Mouse (Mus musculus) brain, adult 2 months (tissue): ENCODE measurements around the gene Galnt14.

Source experiments
- DNase-seq: peaks from one replicate; pipeline ENCODE4 v3.0.0; 2011; ENCODE audit warnings: low read depth, low spot score

Gene Galnt14

GRCm38 (mm10) chr17:73572440-73572839 is 137.8 kb downstream of the Galnt14 start:
- peak; percentile 76 for DNase-seq

GRCm38 (mm10) chr17:73571961-73572360 is 138.3 kb downstream of the Galnt14 start:
- DNase-seq, result peak; percentile 76

GRCm38 (mm10) chr17:73568204-73568603 is 142.0 kb downstream of the Galnt14 start:
- peak; percentile 20 for DNase-seq

DNA sequence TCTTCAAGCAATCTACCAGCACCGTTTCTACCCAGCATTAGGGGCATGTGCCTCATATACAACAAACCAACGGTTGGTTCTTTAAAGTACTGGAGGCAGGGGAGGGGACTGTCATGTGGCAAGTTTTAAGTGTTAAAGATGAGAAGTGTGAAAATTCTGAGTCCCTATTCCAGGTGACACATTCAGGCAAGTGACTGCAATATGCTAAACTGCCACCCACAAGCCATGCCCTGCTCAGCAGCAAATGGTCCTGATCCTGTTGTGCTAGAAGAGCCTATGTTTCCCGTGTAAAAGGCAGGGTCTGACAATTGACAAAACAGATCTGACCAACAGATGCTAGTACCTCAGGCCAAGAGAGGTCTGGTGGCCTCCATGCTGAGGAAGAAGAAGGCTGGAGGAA is 149.1 kb downstream of the Galnt14 start:
- DNase-seq, result peak; percentile 61

GRCm38 (mm10) chr17:73560208-73560784 is 150.0 kb downstream of the Galnt14 start:
- DNase-seq, result peak; percentile 85

- peak; percentile 61 for DNase-seq
These were observed 150.8 kb downstream of the Galnt14 start for GRCm38 (mm10) chr17:73559498-73559897.

DNA sequence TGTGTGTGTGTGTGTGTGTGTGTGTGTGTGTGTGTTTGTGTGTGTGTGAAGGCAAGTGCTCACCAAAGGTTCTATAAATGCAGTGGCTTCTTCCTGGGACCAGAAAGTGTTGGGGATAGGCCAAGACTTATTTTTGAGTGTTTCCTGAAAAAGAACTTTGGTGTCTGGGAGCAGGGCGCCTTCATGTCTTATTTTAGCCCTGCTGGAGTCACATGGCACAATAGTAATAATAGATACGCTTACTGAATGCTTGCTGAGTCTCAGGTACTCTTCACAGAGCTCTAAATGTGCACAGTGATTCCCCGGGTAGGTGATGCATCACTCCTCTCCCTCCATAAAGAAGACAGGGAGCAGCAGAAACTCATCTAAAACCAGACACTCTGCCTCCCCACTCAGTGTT is 153.2 kb downstream of the Galnt14 start:
- peak; percentile 76 for DNase-seq

DNA sequence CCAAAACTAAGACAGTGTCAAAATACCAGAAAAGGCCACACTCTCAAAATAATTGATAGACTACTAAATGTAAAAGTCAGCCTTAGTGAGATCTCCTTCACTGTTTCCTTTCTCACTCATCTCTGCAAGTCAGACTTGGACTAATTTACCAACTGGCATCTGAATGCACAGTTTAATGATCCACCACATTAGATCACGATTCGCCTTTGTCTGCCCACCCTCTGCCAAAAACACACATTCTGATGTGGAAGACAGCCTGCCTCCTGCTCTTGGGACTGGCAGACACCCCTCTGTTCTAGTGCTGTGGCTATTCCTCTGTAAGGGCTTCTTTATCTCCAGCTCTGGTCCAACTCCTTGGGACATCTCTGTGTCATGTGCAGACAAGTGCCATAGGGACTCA is 153.8 kb downstream of the Galnt14 start:
- DNase-seq, result peak; percentile 28

DNA sequence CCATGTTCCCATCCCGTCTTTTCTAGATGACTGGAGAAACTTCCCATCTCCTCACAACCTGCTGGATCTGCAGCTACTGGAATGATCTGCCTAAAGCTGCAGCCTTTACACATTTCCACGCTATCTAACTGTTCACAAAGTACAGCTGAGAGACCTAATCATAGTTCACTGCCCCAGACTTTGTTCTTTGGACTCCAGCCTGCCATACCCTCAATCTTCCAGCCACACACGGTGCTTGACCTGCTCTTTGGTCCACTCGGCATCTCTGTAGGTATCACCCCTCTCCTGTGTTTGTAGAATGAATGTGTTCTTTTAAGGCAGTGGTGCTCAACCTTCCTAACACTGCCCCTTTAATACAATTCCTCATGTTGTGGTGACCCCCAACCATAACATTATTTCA is 155.6 kb downstream of the Galnt14 start:
- no peak for DNase-seq

- DNase-seq, result no peak
These were observed 161.3 kb downstream of the Galnt14 start for GRCm38 (mm10) chr17:73548783-73549566.

DNA sequence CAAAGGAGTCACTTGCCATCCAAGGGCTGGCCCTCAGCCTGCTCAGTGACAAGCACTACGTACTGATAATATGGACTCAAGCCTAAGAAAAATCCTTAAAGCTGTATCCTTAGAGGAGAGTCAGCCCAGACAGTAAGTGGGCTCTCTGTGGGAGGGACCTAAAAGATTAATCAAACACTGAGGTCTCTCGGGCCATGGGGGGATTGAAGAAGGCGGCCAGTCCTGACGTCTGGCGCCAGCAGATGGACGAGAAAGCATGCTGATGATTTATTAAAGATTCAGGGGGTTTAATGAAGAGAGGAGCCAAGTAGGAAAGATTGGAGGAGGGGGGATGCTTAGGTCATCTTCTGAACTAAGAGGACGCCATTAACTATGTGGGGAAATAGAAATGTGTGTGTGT is 162.1 kb downstream of the Galnt14 start:
- no peak for DNase-seq

DNA sequence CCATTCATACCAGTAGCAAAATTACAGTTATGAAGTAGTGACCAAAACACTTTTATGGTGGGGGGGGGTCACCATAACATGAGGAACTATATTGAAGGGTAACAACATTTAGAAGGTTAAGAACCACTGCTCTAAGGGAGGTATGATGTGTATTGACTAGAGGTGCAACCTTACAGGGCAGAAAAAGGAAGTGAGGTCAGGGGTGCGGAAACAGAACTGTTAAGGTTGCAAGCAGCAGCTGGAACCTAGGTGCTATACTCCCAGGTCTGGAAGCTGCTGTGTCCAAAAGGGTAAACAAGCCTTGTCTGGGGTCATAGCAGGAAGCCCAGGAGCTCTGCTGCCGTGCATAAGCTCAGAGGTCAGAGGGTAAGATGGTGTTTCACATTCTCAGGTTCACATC is 162.8 kb downstream of the Galnt14 start:
- no peak for DNase-seq

DNA sequence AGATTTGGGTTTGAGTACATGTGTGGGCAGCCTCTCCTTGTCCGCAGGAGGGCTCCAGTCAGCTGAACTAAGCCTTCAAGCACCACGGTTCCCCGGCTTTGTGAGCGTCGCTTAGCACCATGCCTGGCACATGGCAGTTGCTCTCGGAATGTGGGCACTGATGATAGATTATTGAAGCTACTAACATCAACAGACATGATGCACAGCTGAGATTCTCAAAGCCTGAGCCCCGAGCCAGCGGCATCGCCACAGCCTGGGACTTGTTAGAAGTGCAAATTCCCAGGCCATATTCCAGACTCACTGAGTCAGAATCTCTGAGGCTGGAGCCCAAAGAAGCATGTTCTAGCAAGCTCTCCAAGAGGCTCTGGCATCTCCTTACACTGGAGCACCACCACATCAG is 168.3 kb downstream of the Galnt14 start:
- peak; percentile 56 for DNase-seq

DNA sequence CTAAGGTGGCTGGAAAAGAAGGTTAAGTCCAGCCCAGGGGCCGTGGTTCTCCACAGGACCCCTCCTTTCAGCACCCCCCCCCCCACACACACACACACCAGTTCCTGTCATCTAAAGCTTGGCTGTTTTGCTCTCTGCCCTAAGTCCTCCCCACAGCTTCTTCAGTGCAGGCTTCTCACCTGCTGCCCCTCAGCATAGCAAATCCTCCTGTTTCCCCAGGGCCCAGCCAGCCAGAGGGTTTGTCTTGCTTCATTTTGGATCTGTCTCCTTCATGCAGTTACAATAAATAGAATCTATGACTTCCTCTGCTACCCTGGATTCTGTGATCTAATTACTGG is 169.1 kb downstream of the Galnt14 start:
- DNase-seq, result no peak

GRCm38 (mm10) chr17:73540409-73541232 is 169.6 kb downstream of the Galnt14 start:
- DNase-seq, result peak; percentile 22

GRCm38 (mm10) chr17:73531896-73532295 is 178.4 kb downstream of the Galnt14 start:
- no peak for DNase-seq

GRCm38 (mm10) chr17:73522169-73522568 is 188.1 kb downstream of the Galnt14 start:
- no peak for DNase-seq

- DNase-seq, result peak; percentile 82
These were observed 190.9 kb downstream of the Galnt14 start for GRCm38 (mm10) chr17:73519350-73519749.

GRCm38 (mm10) chr17:73518359-73518758 is 191.9 kb downstream of the Galnt14 start:
- peak; percentile 83 for DNase-seq

- peak; percentile 62 for DNase-seq
These were observed 194.7 kb downstream of the Galnt14 start for GRCm38 (mm10) chr17:73515506-73515905.

- no peak for DNase-seq
These were observed 195.4 kb downstream of the Galnt14 start for GRCm38 (mm10) chr17:73514862-73515261.

GRCm38 (mm10) chr17:73514258-73514657 is 196.0 kb downstream of the Galnt14 start:
- no peak for DNase-seq

GRCm38 (mm10) chr17:73512844-73513243 is 197.4 kb downstream of the Galnt14 start:
- DNase-seq, result no peak
